Mouse (Mus musculus): Measurements from ENCODE around the gene Usp45. TPM values are rescaled to one million over a fixed set of nuclear protein-coding genes. Genes with fewer than 3 reads are reported as not detected.
A peak's percentile ranks its signal among the peaks of the same experiment; 100 is the strongest.

Usp45 gene
- polyA plus RNA-seq, 1 experiment from 2014 or later = 5.9 TPM

- Histone ChIP-seq H3K4me2 (no peak overlapping the region), H3K4me3 (no peak overlapping the region), H3K27ac (no peak overlapping the region), H3K27me3 (no peaks in the 10 kb centered on the region), H3K9ac (no peak overlapping the region), H3K4me1 (replicated peaks) (no peaks in the 10 kb centered on the region), H3K9me3 (replicated peaks) (no peaks in the 10 kb centered on the region), H3K36me3 (peaks cover 39% of the 10 kb centered on the region)
- 95% methylated on average over 1 of the region's 1 CpGs for WGBS
- no peak for ATAC-seq (replicated peaks; ENCODE audit: insufficient number of reproducible peaks, insufficient read depth, low FRiP score, low read depth)
Measured at GRCm38 (mm10) chr4:21801013-21801412, 34.1 kb downstream of the Usp45 start.

GRCm38 (mm10) chr4:21801620-21802019 is 34.7 kb downstream of the Usp45 start:
- no peaks in the 10 kb centered on the region for H3K27me3 ChIP-seq
- no peak overlapping the region for H3K9ac ChIP-seq
- ATAC-seq (replicated peaks; ENCODE audit: insufficient number of reproducible peaks, insufficient read depth, low FRiP score, low read depth) = no peak
- H3K36me3 ChIP-seq = peaks cover 41% of the 10 kb centered on the region
- no peaks in the 10 kb centered on the region for H3K9me3 ChIP-seq (replicated peaks)
- H3K4me1 ChIP-seq (replicated peaks) = no peaks in the 10 kb centered on the region
- H3K4me3 ChIP-seq = no peak overlapping the region
- no peak overlapping the region for H3K27ac ChIP-seq
- H3K4me2 ChIP-seq = no peak overlapping the region
- WGBS = 85% methylated on average over 2 of the region's 2 CpGs

GRCm38 (mm10) chr4:21807204-21807603 is 40.2 kb downstream of the Usp45 start:
- no peaks in the 10 kb centered on the region for H3K27me3 ChIP-seq
- no peaks in the 10 kb centered on the region for H3K4me1 ChIP-seq (replicated peaks)
- H3K27ac ChIP-seq = no peak overlapping the region
- 74% methylated on average over 5 of the region's 5 CpGs for WGBS
- no peak overlapping the region for H3K9ac ChIP-seq
- H3K4me3 ChIP-seq = no peak overlapping the region
- H3K36me3 ChIP-seq = peaks cover 36% of the 10 kb centered on the region
- no peak overlapping the region for H3K4me2 ChIP-seq
- ATAC-seq (replicated peaks; ENCODE audit: insufficient number of reproducible peaks, insufficient read depth, low FRiP score, low read depth) = no peak
- no peaks in the 10 kb centered on the region for H3K9me3 ChIP-seq (replicated peaks)

GRCm38 (mm10) chr4:21810608-21811007 is 43.7 kb downstream of the Usp45 start:
- WGBS = 83% methylated on average over 3 of the region's 3 CpGs
- no peak for ATAC-seq (replicated peaks; ENCODE audit: insufficient number of reproducible peaks, insufficient read depth, low FRiP score, low read depth)
- H3K27ac ChIP-seq = no peak overlapping the region
- H3K9me3 ChIP-seq (replicated peaks) = no peaks in the 10 kb centered on the region
- H3K4me2 ChIP-seq = no peak overlapping the region
- H3K4me1 ChIP-seq (replicated peaks) = no peaks in the 10 kb centered on the region
- H3K9ac ChIP-seq = no peak overlapping the region
- peaks cover 21% of the 10 kb centered on the region for H3K36me3 ChIP-seq
- H3K4me3 ChIP-seq = no peak overlapping the region
- no peaks in the 10 kb centered on the region for H3K27me3 ChIP-seq

- Histone ChIP-seq H3K36me3 (peaks cover 26% of the 10 kb centered on the region; the same call in 1 of the 2 replicates), H3K4me1 (replicated peaks) (no peaks in the 10 kb centered on the region), H3K4me3 (no peak overlapping the region), H3K27me3 (no peaks in the 10 kb centered on the region), H3K4me2 (no peak overlapping the region), H3K9ac (no peak overlapping the region), H3K9me3 (replicated peaks) (no peaks in the 10 kb centered on the region), H3K27ac (no peak overlapping the region)
- whole genome bisulfite sequencing = 91% methylated on average over 6 of the region's 6 CpGs
- no peak for ATAC-seq (replicated peaks; ENCODE audit: insufficient number of reproducible peaks, insufficient read depth, low FRiP score, low read depth)
Measured at GRCm38 (mm10) chr4:21812635-21813034, 45.7 kb downstream of the Usp45 start.

GRCm38 (mm10) chr4:21814029-21814428 is 47.1 kb downstream of the Usp45 start:
- Histone ChIP-seq H3K4me1 (replicated peaks) (no peaks in the 10 kb centered on the region), H3K27ac (no peak overlapping the region), H3K27me3 (no peaks in the 10 kb centered on the region), H3K36me3 (peaks cover 26% of the 10 kb centered on the region; the same call in 1 of the 2 replicates), H3K9me3 (replicated peaks) (no peaks in the 10 kb centered on the region), H3K4me3 (no peak overlapping the region), H3K4me2 (no peak overlapping the region), H3K9ac (no peak overlapping the region)
- 39% methylated on average over 2 of the region's 2 CpGs for WGBS
- peak; percentile 47; the same call in 1 of the 2 replicates for ATAC-seq (replicated peaks; ENCODE audit: insufficient number of reproducible peaks, insufficient read depth, low FRiP score, low read depth)

- 85% methylated on average over 2 of the region's 2 CpGs for WGBS
- Histone ChIP-seq H3K9ac (no peak overlapping the region), H3K27me3 (no peaks in the 10 kb centered on the region), H3K9me3 (replicated peaks) (no peaks in the 10 kb centered on the region), H3K27ac (no peak overlapping the region), H3K36me3 (peaks cover 19% of the 10 kb centered on the region), H3K4me3 (no peak overlapping the region), H3K4me2 (no peak overlapping the region), H3K4me1 (replicated peaks) (no peaks in the 10 kb centered on the region)
- ATAC-seq (replicated peaks; ENCODE audit: insufficient number of reproducible peaks, insufficient read depth, low FRiP score, low read depth) = no peak
Measured at GRCm38 (mm10) chr4:21826616-21827015, 59.7 kb downstream of the Usp45 start.

- no peaks in the 10 kb centered on the region for H3K4me1 ChIP-seq (replicated peaks)
- no peaks in the 10 kb centered on the region for H3K9me3 ChIP-seq (replicated peaks)
- H3K27me3 ChIP-seq = no peaks in the 10 kb centered on the region
- 93% methylated on average over 8 of the region's 8 CpGs for WGBS
- H3K4me3 ChIP-seq = no peak overlapping the region
- H3K4me2 ChIP-seq = no peak overlapping the region
- no peak overlapping the region for H3K9ac ChIP-seq
- H3K27ac ChIP-seq = no peak overlapping the region
- no peak for ATAC-seq (replicated peaks; ENCODE audit: insufficient number of reproducible peaks, insufficient read depth, low FRiP score, low read depth)
- peaks cover 19% of the 10 kb centered on the region for H3K36me3 ChIP-seq
Measured at GRCm38 (mm10) chr4:21832844-21833243, 65.9 kb downstream of the Usp45 start.

GRCm38 (mm10) chr4:21847481-21848286 is 80.7 kb downstream of the Usp45 start, which contains the start of gene Pnisr:
Gene Pnisr (plus strand): TSS chr4:21847583.
- WGBS = under 1% methylated on average over 50 of the region's 50 CpGs
- peak within 1 kb of the TSS; percentile 94 for H3K9ac ChIP-seq
- peak within 1 kb of the TSS; percentile 90 for H3K4me3 ChIP-seq
- H3K27ac ChIP-seq = peak within 1 kb of the TSS; percentile 98
- H3K4me1 ChIP-seq (replicated peaks) = peaks cover 12% of the 10 kb centered on the region
- no peaks in the 10 kb centered on the region for H3K27me3 ChIP-seq
- no peaks in the 10 kb centered on the region for H3K9me3 ChIP-seq (replicated peaks)
- peak; percentile 98 for ATAC-seq (replicated peaks; ENCODE audit: insufficient number of reproducible peaks, insufficient read depth, low FRiP score, low read depth)
- peak within 1 kb of the TSS; percentile 67 for H3K4me2 ChIP-seq
- H3K36me3 ChIP-seq = no peaks in the 10 kb centered on the region; the same call in 1 of the 2 replicates

- Histone ChIP-seq H3K4me3 (peak overlapping the region; percentile 90), H3K27me3 (no peaks in the 10 kb centered on the region), H3K4me2 (peak overlapping the region; percentile 67), H3K9me3 (replicated peaks) (no peaks in the 10 kb centered on the region), H3K36me3 (no peaks in the 10 kb centered on the region; the same call in 1 of the 2 replicates), H3K4me1 (replicated peaks) (peaks cover 12% of the 10 kb centered on the region), H3K9ac (peak overlapping the region; percentile 94), H3K27ac (peak overlapping the region; percentile 98)
- peak; percentile 91 for ATAC-seq (replicated peaks; ENCODE audit: insufficient number of reproducible peaks, insufficient read depth, low FRiP score, low read depth)
- WGBS = under 1% methylated on average over 24 of the region's 24 CpGs
Measured at GRCm38 (mm10) chr4:21848287-21848630, 81.3 kb downstream of the Usp45 start.

GRCm38 (mm10) chr4:21857481-21857880 is 90.5 kb downstream of the Usp45 start:
- peaks cover 57% of the 10 kb centered on the region for H3K36me3 ChIP-seq
- H3K9ac ChIP-seq = no peak overlapping the region

GRCm38 (mm10) chr4:21865226-21865625 is 98.3 kb downstream of the Usp45 start:
- H3K27me3 ChIP-seq = no peaks in the 10 kb centered on the region
- 97% methylated on average over 1 of the region's 1 CpGs for WGBS
- H3K9ac ChIP-seq = no peak overlapping the region
- no peak overlapping the region for H3K4me2 ChIP-seq
- H3K9me3 ChIP-seq (replicated peaks) = no peaks in the 10 kb centered on the region
- H3K4me1 ChIP-seq (replicated peaks) = no peaks in the 10 kb centered on the region
- H3K36me3 ChIP-seq = peaks cover 67% of the 10 kb centered on the region
- no peak overlapping the region for H3K4me3 ChIP-seq
- ATAC-seq (replicated peaks; ENCODE audit: insufficient number of reproducible peaks, insufficient read depth, low FRiP score, low read depth) = no peak
- no peak overlapping the region for H3K27ac ChIP-seq

More at GRCm38 (mm10) chr4:21857481-21857880, 90.5 kb downstream of the Usp45 start:
- H3K27ac ChIP-seq = no peak overlapping the region
- H3K9me3 ChIP-seq (replicated peaks) = no peaks in the 10 kb centered on the region
- H3K4me2 ChIP-seq = no peak overlapping the region
- no peak for ATAC-seq (replicated peaks; ENCODE audit: insufficient number of reproducible peaks, insufficient read depth, low FRiP score, low read depth)
- no peak overlapping the region for H3K4me3 ChIP-seq
- H3K27me3 ChIP-seq = no peaks in the 10 kb centered on the region
- no peaks in the 10 kb centered on the region for H3K4me1 ChIP-seq (replicated peaks)
- 88% methylated on average over 1 of the region's 1 CpGs for WGBS
